Mouse (Mus musculus): ENCODE data around the gene Mettl24. TPM values are rescaled to one million over a fixed set of nuclear protein-coding genes. Genes with fewer than 3 reads are reported as not detected.

The Mettl24 gene
- 1.7 TPM for polyA plus RNA-seq (2015; fragmentation: Illumina TruSeq; extraction: RNeasy Lipid Tissue Mini Kit (QIAGEN cat#74804); ENCODE audit: low read depth, low replicate concordance)

GRCm38 (mm10) chr10:40683092-40683867, at the start of gene Mettl24:
Gene Mettl24 (plus strand): TSS chr10:40683282.

Other genes starting within 250 kb of the Mettl24 start
- gene Slc22a16, start 112.9 kb upstream of the Mettl24 start, polyA plus RNA-seq (2015; fragmentation: Illumina TruSeq; extraction: RNeasy Lipid Tissue Mini Kit (QIAGEN cat#74804); ENCODE audit: low read depth, low replicate concordance), result not detected
- gene Ddo, start 53.3 kb upstream of the Mettl24 start, polyA plus RNA-seq (2015; fragmentation: Illumina TruSeq; extraction: RNeasy Lipid Tissue Mini Kit (QIAGEN cat#74804); ENCODE audit: low read depth, low replicate concordance), result 7.6 TPM
- gene Cdc40, start 200.0 kb downstream of the Mettl24 start, polyA plus RNA-seq (2015; fragmentation: Illumina TruSeq; extraction: RNeasy Lipid Tissue Mini Kit (QIAGEN cat#74804); ENCODE audit: low read depth, low replicate concordance), result 34.7 TPM
- gene Wasf1, start 200.2 kb downstream of the Mettl24 start, polyA plus RNA-seq (2015; fragmentation: Illumina TruSeq; extraction: RNeasy Lipid Tissue Mini Kit (QIAGEN cat#74804); ENCODE audit: low read depth, low replicate concordance), result 161 TPM

Data from brain, adult 10 weeks (tissue).